Mouse (Mus musculus) frontal cortex, postnatal 25 days (tissue): ENCODE results near the gene Brat1.
"Not testable (repeated sequence)": the region's sequence is repeated elsewhere in the genome, so short reads cannot be mapped to it uniquely, and the experiment has no call there.

Experiments
- DNase-seq, 2 experiments: peaks; one replicate each; pipeline ENCODE4 v3.0.0; 2022; ENCODE audit warnings: low spot score in 2 of 2

Brat1 gene

DNA sequence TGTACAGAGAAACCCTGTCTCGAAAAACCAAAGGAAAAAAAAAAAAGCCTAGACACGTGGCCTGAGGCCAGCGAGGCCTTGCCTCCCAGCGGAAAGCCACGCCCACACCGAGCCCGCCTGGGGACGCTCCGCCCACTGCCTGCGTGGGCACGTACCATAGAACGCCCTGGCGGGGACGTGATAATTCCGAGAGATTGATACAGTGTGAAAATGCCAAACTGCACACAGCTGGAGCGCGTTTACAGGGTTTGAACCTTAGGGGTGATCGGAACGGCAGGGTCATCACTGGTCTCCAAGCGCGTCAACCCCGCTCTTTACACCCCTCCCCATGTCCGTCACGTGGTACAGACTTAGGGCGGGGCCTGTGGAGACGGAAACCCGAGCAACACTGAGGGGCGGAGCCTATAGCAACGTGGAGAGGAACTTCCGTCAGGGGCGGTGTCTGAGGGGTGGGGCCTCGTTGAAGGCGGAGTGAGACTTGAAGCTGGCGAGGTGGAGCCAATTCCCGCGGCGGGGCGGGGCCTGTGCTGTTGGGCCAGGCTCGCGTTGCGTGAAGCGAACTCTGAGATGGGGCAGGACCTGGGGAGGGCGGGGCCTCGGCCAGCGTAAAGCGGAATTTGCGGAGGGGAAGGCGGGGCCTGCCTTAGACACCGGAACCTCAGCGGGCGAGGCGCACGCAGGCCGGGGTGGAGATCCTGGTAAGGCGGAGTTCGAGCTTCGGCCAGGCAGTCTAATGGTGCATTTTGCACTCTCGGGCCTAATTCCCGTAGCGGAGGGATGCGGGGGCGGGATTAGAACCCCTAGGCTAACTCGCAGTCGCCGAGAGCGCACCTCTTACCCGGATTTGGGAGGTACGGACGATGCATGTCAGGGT, at the start of gene Brat1:
Gene Brat1, plus strand, starts transcription at position 634 of the 874 bp plus-strand sequence.
- DNase-seq = peak; percentile 97 to 99

- peak; percentile 38 to 61 for DNase-seq
These were observed 45.1 kb upstream of the Brat1 start for GRCm38 (mm10) chr5:140659607-140660272.

- no peak for DNase-seq
These were observed 44.4 kb upstream of the Brat1 start for GRCm38 (mm10) chr5:140660398-140660797.

DNA sequence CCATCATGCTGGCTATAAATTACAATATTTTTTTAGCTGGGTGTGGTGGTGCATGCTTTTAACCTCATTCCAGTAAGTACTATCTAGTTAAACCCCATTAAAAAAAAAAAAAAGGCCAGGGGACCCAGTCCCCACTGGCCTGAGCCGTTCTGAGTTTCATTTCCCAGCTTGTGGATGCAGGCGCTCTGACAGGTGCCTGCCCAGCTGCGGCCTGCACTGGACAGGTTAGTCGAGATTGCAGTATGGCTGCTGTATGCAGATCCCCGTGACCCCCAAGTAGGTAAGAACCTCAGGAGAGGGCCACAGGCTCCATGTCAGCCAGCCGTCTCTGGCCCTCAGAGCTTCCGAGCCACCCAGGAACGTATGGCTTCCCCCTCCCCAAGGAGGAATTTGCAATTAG, 43.4 kb upstream of the Brat1 start:
- no peak for DNase-seq

GRCm38 (mm10) chr5:140661875-140662643, 42.8 kb upstream of the Brat1 start:
- DNase-seq = no peak

DNA sequence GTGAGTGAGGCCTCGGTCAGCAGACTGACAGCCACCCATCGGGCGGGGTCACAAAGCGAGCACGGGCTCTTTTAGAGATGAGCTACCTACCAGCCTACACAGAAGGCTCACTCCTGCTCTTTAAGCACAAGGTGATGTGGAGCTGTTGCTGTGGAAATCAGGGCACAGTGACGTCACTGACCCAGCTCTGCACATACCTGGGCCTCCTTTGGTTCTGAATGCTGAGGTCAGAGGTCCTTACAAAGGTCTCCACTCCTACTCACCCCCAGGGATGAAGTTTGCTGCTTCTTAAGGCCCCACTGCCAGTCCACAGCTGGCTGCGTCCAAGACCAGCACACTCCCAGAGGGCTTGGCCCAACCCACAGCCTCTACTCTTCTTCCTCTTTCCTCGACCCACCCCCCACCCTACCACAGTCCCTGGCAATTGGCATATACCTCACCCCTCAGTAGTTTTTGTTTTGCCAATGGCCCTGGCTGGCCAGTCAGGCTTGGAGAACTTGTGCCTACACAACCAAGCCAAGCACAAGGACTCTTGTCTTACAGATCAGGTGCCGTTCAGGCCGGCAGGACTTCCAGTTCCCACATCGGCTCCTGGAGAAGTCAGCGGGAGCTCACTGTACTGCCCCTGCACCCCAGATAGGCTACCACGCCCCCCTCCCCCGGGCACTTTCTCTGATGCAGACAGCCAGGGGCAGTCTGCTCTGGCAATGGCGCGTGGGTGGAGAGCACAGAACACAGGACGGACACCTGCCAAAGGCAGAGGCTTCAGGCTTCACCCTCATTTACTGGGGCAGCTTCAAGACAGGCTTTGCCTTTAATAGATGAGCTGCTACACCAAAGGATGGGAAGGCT, 41.8 kb upstream of the Brat1 start:
- no peak for DNase-seq

DNA sequence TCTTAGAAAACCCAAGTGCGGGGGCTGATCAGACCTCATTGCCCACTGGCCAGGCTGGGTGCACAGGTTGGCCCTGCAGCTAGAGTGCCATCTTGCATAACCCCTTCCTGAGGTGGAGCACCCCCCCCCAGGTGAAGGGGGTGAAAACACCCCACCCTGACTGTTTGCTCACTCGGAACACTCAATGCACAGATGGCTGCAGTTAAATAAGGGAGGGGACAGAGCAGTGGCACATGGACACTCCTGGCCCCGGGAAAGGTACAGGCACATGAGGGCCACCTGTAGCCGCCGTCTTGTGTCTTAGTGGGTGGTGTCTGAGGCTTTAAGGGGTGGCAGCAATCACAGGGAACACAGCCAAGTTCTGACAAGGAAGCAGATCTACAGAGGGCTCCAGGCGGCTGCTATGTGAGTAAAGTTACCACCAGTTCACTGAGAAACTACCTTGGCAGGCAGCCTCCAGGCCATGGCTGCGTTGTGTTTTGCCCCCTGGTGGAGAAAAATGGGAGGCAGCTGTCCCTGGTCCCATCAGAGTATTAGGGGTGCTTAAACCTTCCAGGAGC, 41.1 kb upstream of the Brat1 start:
- peak; percentile 48 to 49 for DNase-seq

DNA sequence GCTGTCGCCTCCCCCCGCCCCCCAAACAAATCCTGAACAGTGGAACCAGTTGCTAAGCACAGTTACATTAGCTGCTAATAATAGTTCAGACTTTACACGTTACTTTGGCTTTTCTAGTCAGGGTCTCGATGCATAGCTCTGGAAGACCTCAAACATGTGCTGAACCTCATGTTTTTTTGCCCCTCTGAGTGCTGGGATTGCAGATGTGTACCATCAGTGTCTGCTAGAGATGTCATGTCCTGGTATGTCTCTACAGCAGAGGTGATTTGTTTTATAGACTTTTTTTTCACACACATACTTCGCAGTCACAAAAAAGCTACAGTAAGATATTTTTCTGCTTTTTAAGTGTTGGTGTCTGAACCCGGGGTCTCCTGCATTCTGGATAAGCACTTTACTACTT, 32.7 kb upstream of the Brat1 start:
- no peak for DNase-seq

- DNase-seq = not testable (repeated sequence)
These were observed 32.2 kb upstream of the Brat1 start for GRCm38 (mm10) chr5:140672603-140673002.

- no peak for DNase-seq
These were observed 30.8 kb upstream of the Brat1 start for GRCm38 (mm10) chr5:140674036-140674435.

DNA sequence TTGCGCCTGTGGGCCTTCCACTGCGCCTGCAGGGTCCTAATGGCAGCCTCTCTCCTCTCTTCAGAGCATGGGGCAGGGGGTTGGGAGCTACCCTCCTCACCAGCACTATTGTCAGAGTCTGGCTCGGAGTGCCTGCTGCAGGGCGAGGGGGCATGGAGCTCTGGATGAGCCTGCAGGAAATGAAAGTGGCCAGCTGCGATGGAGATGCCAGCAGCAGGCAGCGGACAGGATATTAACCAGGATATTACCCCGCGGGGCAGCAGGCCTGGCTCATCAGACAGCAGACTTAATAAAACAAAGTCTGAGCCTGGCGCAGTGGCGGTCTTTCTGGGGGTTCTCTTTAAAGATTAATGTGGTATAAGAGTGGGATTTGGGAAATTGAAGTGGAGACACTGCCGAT, 29.7 kb upstream of the Brat1 start:
- no peak for DNase-seq

- no peak for DNase-seq
These were observed 29.2 kb upstream of the Brat1 start for GRCm38 (mm10) chr5:140675640-140676039.

DNA sequence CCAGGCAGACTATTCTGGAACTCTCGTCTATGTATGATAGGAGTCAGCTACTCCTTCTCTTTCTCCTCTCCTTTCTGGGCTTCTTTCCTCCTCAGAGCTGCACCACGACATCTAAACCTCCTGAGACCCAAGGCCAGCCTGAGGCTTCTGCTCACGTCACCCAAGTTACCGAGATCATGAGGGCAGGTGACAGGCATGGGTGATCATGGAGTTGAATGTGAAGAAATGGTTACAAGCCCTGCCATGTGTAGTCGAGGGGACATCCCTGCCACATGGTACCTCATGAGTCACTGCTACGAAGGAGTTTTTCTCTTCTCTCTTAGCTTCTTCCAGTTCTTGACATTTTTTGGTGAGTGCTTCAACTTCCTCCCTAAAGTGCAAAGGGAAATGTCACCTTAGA, 27.7 kb upstream of the Brat1 start:
- no peak for DNase-seq

DNA sequence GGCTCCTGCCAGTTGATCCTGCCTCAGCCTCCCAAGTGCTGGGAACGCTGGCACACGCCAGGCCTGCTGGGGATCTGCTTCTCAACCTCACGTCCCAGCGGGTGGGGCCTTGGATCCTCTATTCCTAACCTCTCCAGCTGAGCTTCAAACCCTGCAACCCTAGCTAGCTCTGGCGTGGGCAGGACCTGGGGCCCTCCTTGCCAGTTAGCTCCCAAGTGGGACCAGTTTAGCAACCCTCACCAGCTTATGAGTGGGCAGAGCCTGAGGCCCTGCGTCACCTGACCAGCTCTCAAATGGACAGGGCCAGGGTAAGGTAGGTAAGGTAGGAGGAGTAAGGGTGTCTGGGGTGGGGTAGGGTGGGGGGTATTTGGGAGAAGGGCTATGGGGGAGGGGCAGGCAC, 24.8 kb upstream of the Brat1 start:
- no peak for DNase-seq

- no peak for DNase-seq
These were observed 23.9 kb upstream of the Brat1 start for GRCm38 (mm10) chr5:140680950-140681349.

DNA sequence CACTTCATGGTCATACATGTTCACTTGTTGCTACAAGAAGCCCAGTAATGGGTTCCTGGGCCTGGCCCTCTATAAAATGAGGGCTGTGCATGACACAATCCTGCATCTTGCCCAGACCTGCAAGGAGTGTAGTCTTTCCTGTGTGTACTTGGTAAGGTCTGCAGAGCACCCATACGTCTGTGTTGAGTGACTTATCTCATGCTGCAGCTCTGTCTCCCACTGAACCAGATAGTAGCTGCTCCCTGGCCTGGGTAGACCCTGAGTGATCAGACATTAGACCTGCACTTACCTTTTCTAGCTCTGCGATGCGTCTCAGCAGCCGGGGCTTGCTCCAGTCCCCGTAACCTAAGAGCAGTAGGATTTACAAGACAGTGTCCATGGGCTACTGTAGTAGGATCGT, 22.7 kb upstream of the Brat1 start:
- no peak for DNase-seq

GRCm38 (mm10) chr5:140684343-140685148, 20.3 kb upstream of the Brat1 start:
- DNase-seq = no peak

DNA sequence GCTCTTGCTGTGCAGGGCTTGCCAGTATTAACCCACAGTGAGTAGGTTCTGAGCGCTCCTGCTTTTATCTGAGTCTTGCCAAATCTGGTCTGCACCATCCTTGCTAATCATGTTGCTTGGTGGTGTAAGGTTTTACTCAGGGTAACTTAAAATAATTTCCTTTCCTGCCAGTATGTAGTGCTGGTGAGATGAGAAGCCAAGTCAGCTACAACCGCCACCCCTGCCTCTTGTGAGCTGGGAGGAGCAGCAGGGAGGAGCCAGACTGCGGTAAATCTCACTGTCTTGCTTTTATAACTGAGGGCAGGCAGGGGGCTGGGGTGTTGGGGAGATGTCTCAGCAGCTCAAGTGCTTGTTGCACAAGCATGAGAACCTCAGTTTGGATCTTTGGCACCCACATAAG, 16.4 kb upstream of the Brat1 start:
- DNase-seq = no peak

- DNase-seq = no peak
These were observed 8.8 kb upstream of the Brat1 start for GRCm38 (mm10) chr5:140695987-140696386.

DNA sequence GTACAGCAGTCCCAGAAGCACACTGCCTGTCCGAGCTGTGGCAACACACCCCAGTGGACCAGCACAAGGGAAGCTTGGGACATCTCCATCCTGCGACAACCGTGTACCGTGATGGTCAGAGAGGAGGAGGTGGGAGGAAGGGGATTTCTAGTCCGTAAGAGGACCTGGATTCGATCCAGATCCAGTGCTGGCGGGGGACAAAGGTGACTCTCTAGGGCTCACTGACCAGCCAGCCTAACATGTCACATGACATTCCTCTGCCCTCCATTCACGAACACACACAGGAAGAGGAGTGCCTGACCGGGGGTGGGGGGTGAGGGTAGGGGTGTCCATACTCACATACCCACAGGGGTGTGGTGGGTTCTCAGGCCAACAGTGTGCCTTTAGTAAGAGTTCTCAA, 5.0 kb upstream of the Brat1 start:
- DNase-seq = no peak
